Mouse (Mus musculus) midbrain, embryonic 15.5 days (tissue): Measurements from ENCODE around the gene Pet100. TPM values are rescaled to one million over a fixed set of nuclear protein-coding genes. Genes with fewer than 3 reads are reported as not detected.

Experiments
- ATAC-seq: fragments of 200-750 bp; cut with Nextera tagmentation; replicated peaks from 2 replicates; pipeline ENCODE4 v1.8.0; 2017; ENCODE audit warnings: moderate TSS enrichment
- H3K27ac ChIP-seq: fragments of 300-500 bp; sonication (generic); 2 replicates; pipeline ENCODE4 v1.5.1; 2015; ENCODE audit warnings: mild to moderate bottlenecking, inconsistent platforms
- H3K27me3 ChIP-seq: fragments of 300-500 bp; sonication (generic); replicated peaks from 2 replicates; pipeline ENCODE4 v1.6.1; 2015; ENCODE audit warnings: inconsistent platforms
- H3K36me3 ChIP-seq: fragments of 300-500 bp; sonication (generic); replicated peaks from 2 replicates; pipeline ENCODE4 v1.6.1; 2015; ENCODE audit warnings: inconsistent platforms
- H3K4me1 ChIP-seq: fragments of 300-500 bp; sonication (generic); 2 replicates; pipeline ENCODE4 v1.6.1; 2015; ENCODE audit warnings: inconsistent platforms
- H3K4me2 ChIP-seq: fragments of 300-500 bp; sonication (generic); 2 replicates; pipeline ENCODE4 v1.6.1; 2015; ENCODE audit warnings: inconsistent platforms, mild to moderate bottlenecking, moderate library complexity
- H3K4me3 ChIP-seq: fragments of 300-500 bp; sonication (generic); 2 replicates; pipeline ENCODE4 v1.5.1; 2015; ENCODE audit warnings: mild to moderate bottlenecking, inconsistent platforms
- H3K9ac ChIP-seq: fragments of 300-500 bp; sonication (generic); 2 replicates; pipeline ENCODE4 v1.6.1; 2015; ENCODE audit warnings: mild to moderate bottlenecking, inconsistent platforms
- H3K9me3 ChIP-seq: fragments of 300-500 bp; sonication (generic); 2 replicates; pipeline ENCODE4 v1.6.1; 2016; ENCODE audit warnings: inconsistent platforms
- WGBS: fragments of 180-500 bp; shearing (Covaris S2); methylation state at CpG from one replicate; pipeline ENCODE4 v1.1.7; 2015; ENCODE audit warnings: mixed read lengths; 5-methylcytosine and 5-hydroxymethylcytosine counted together
- polyA plus RNA-seq: library from polyadenylated mRNA; unstranded; fragments of >200 nt; fragmentation: Nextera tagmentation; extraction: Ambion mirVana; gene quantifications from 2 replicates; pipeline ENCODE4 v1.2.1, GENCODE M21; 2015

Pet100 gene
- polyA plus RNA-seq, 1 experiment from 2014 or later, result 84.0 TPM

- H3K4me2 ChIP-seq, result peak within 1 kb of the TSS; percentile 78
- H3K4me3 ChIP-seq, result peak within 1 kb of the TSS; percentile 47
- peak; percentile 86 for ATAC-seq
- 5% methylated on average over 47 of the region's 47 CpGs for WGBS
- H3K36me3 ChIP-seq, result no peaks in the 10 kb centered on the region
- H3K9me3 ChIP-seq, result no peaks in the 10 kb centered on the region
- peaks cover 8% of the 10 kb centered on the region for H3K4me1 ChIP-seq
- no peak within 1 kb of the TSS for H3K27ac ChIP-seq
- no peaks in the 10 kb centered on the region for H3K27me3 ChIP-seq
- peak within 1 kb of the TSS; percentile 21; the same call in 1 of the 2 replicates for H3K9ac ChIP-seq
These were observed 9.5 kb downstream of the Pet100 start, which contains the start of gene Stxbp2 for GRCm38 (mm10) chr8:3630647-3631477. TSS of gene Stxbp2 (plus strand) at chr8:3630955.

- Histone ChIP-seq H3K4me2 (peak overlapping the region; percentile 78), H3K9me3 (no peaks in the 10 kb centered on the region), H3K27me3 (no peaks in the 10 kb centered on the region), H3K4me1 (peaks cover 8% of the 10 kb centered on the region), H3K4me3 (peak overlapping the region; percentile 47), H3K36me3 (no peaks in the 10 kb centered on the region), H3K27ac (no peak overlapping the region), H3K9ac (no peak overlapping the region)
- 0 out of 2 replicates have a peak, but pooled peaks have one; percentile 7 for ATAC-seq
- 23% methylated on average over 8 of the region's 8 CpGs for WGBS
These were observed 10.1 kb downstream of the Pet100 start for GRCm38 (mm10) chr8:3631478-3631875.

- 25% methylated on average over 5 of the region's 5 CpGs for WGBS
- Histone ChIP-seq H3K9ac (no peak overlapping the region), H3K9me3 (no peaks in the 10 kb centered on the region), H3K27ac (no peak overlapping the region), H3K4me2 (no peak overlapping the region), H3K4me3 (no peak overlapping the region), H3K4me1 (no peaks in the 10 kb centered on the region), H3K27me3 (no peaks in the 10 kb centered on the region), H3K36me3 (no peaks in the 10 kb centered on the region)
- ATAC-seq, result no peak
These were observed 24.5 kb downstream of the Pet100 start for GRCm38 (mm10) chr8:3645804-3646203.

- H3K27me3 ChIP-seq, result no peaks in the 10 kb centered on the region
- no peak for ATAC-seq
- H3K27ac ChIP-seq, result no peak overlapping the region
- H3K36me3 ChIP-seq, result no peaks in the 10 kb centered on the region
- H3K9me3 ChIP-seq, result no peaks in the 10 kb centered on the region
- H3K4me2 ChIP-seq, result no peak overlapping the region
- no peak overlapping the region for H3K9ac ChIP-seq
- no peaks in the 10 kb centered on the region for H3K4me1 ChIP-seq
- H3K4me3 ChIP-seq, result no peak overlapping the region
- 85% methylated on average over 6 of the region's 6 CpGs for WGBS
These were observed 25.6 kb downstream of the Pet100 start for GRCm38 (mm10) chr8:3646824-3647531.

GRCm38 (mm10) chr8:3647561-3647960, 26.2 kb downstream of the Pet100 start:
- H3K36me3 ChIP-seq, result no peaks in the 10 kb centered on the region
- no peaks in the 10 kb centered on the region for H3K27me3 ChIP-seq
- H3K4me2 ChIP-seq, result no peak overlapping the region
- H3K4me3 ChIP-seq, result no peak overlapping the region
- H3K9me3 ChIP-seq, result no peaks in the 10 kb centered on the region
- no peak overlapping the region for H3K9ac ChIP-seq
- 86% methylated on average over 4 of the region's 4 CpGs for WGBS
- H3K4me1 ChIP-seq, result no peaks in the 10 kb centered on the region
- ATAC-seq, result no peak
- H3K27ac ChIP-seq, result no peak overlapping the region

GRCm38 (mm10) chr8:3648268-3648667, 26.9 kb downstream of the Pet100 start:
- Histone ChIP-seq H3K9me3 (no peaks in the 10 kb centered on the region), H3K4me3 (no peak overlapping the region), H3K27me3 (no peaks in the 10 kb centered on the region), H3K27ac (no peak overlapping the region), H3K4me1 (no peaks in the 10 kb centered on the region), H3K9ac (no peak overlapping the region), H3K36me3 (no peaks in the 10 kb centered on the region), H3K4me2 (no peak overlapping the region)
- WGBS, result 77% methylated on average over 2 of the region's 2 CpGs
- no peak for ATAC-seq

- H3K9me3 ChIP-seq, result no peaks in the 10 kb centered on the region
- ATAC-seq, result no peak
- no peak overlapping the region for H3K4me2 ChIP-seq
- H3K36me3 ChIP-seq, result no peaks in the 10 kb centered on the region
- no peak overlapping the region for H3K4me3 ChIP-seq
- H3K27ac ChIP-seq, result no peak overlapping the region
- no peaks in the 10 kb centered on the region for H3K4me1 ChIP-seq
- no peak overlapping the region for H3K9ac ChIP-seq
- 36% methylated on average over 1 of the region's 1 CpGs for WGBS
- no peaks in the 10 kb centered on the region for H3K27me3 ChIP-seq
These were observed 27.6 kb downstream of the Pet100 start for GRCm38 (mm10) chr8:3648990-3649389.

- no peaks in the 10 kb centered on the region for H3K27me3 ChIP-seq
- H3K4me2 ChIP-seq, result no peak overlapping the region
- no peak overlapping the region for H3K4me3 ChIP-seq
- no peak overlapping the region for H3K27ac ChIP-seq
- no peaks in the 10 kb centered on the region for H3K9me3 ChIP-seq
- H3K4me1 ChIP-seq, result peaks cover 9% of the 10 kb centered on the region
- 69% methylated on average over 3 of the region's 3 CpGs for WGBS
- H3K9ac ChIP-seq, result no peak overlapping the region
- ATAC-seq, result no peak
- H3K36me3 ChIP-seq, result no peaks in the 10 kb centered on the region
These were observed 31.5 kb downstream of the Pet100 start for GRCm38 (mm10) chr8:3652845-3653244.

GRCm38 (mm10) chr8:3654726-3655508, 33.6 kb downstream of the Pet100 start:
- H3K9ac ChIP-seq, result no peak overlapping the region
- H3K4me2 ChIP-seq, result no peak overlapping the region
- H3K9me3 ChIP-seq, result no peaks in the 10 kb centered on the region
- WGBS, result 75% methylated on average over 11 of the region's 11 CpGs
- ATAC-seq, result no peak
- no peak overlapping the region for H3K27ac ChIP-seq
- H3K4me1 ChIP-seq, result peaks cover 9% of the 10 kb centered on the region
- H3K27me3 ChIP-seq, result no peaks in the 10 kb centered on the region
- no peaks in the 10 kb centered on the region for H3K36me3 ChIP-seq
- H3K4me3 ChIP-seq, result no peak overlapping the region

GRCm38 (mm10) chr8:3655526-3655925, 34.2 kb downstream of the Pet100 start, which contains the start of gene Retn:
TSS of gene Retn (plus strand) at chr8:3655770.
- Histone ChIP-seq H3K4me2 (no peak within 1 kb of the TSS), H3K9ac (no peak within 1 kb of the TSS), H3K4me1 (peaks cover 9% of the 10 kb centered on the region), H3K27me3 (no peaks in the 10 kb centered on the region), H3K36me3 (no peaks in the 10 kb centered on the region), H3K9me3 (no peaks in the 10 kb centered on the region), H3K4me3 (no peak within 1 kb of the TSS), H3K27ac (no peak within 1 kb of the TSS)
- 72% methylated on average over 3 of the region's 3 CpGs for WGBS
- no peak for ATAC-seq

GRCm38 (mm10) chr8:3656725-3657381, 35.5 kb downstream of the Pet100 start:
- peaks cover 9% of the 10 kb centered on the region for H3K4me1 ChIP-seq
- no peak overlapping the region for H3K9ac ChIP-seq
- H3K4me2 ChIP-seq, result peak overlapping the region; percentile 16; the same call in 1 of the 2 replicates
- 20% methylated on average over 7 of the region's 7 CpGs for WGBS
- H3K27ac ChIP-seq, result no peak overlapping the region
- H3K9me3 ChIP-seq, result no peaks in the 10 kb centered on the region
- no peaks in the 10 kb centered on the region for H3K27me3 ChIP-seq
- peak; percentile 77 for ATAC-seq
- 0 out of 2 replicates have a peak overlapping the region, but pooled peaks have one; percentile 9 for H3K4me3 ChIP-seq
- H3K36me3 ChIP-seq, result no peaks in the 10 kb centered on the region
